Mouse (Mus musculus) ZHBTc4 (cell line): ENCODE results near the gene Pitpnm2.
A peak's percentile ranks its signal among the peaks of the same experiment; 100 is the strongest.

Source experiments
- DNase-seq: peaks from one replicate; pipeline ENCODE4 v3.0.0-alpha.2; 2011; ENCODE audit warnings: low read depth, low spot score

The Pitpnm2 gene

GRCm38 (mm10) chr5:124093852-124094604 lies 155.5 kb downstream of the Pitpnm2 start:
- no peak for DNase-seq

GRCm38 (mm10) chr5:124093120-124093794 lies 156.3 kb downstream of the Pitpnm2 start:
- no peak for DNase-seq

- peak; percentile 71 for DNase-seq
Observed at GRCm38 (mm10) chr5:124091951-124092406, 157.6 kb downstream of the Pitpnm2 start.

- peak; percentile 21 for DNase-seq
Observed at GRCm38 (mm10) chr5:124089868-124090267, 159.7 kb downstream of the Pitpnm2 start.

- no peak for DNase-seq
Observed at GRCm38 (mm10) chr5:124086876-124087275, 162.7 kb downstream of the Pitpnm2 start.

- DNase-seq = no peak
Observed at GRCm38 (mm10) chr5:124085513-124085912, 164.0 kb downstream of the Pitpnm2 start.

GRCm38 (mm10) chr5:124084588-124085173 lies 164.9 kb downstream of the Pitpnm2 start:
- peak; percentile 82 for DNase-seq

GRCm38 (mm10) chr5:124083850-124084587 lies 165.5 kb downstream of the Pitpnm2 start:
- no peak for DNase-seq

GRCm38 (mm10) chr5:124082941-124083688 lies 166.4 kb downstream of the Pitpnm2 start:
- DNase-seq = no peak

GRCm38 (mm10) chr5:124082447-124082846 lies 167.1 kb downstream of the Pitpnm2 start:
- no peak for DNase-seq

GRCm38 (mm10) chr5:124079880-124080279 lies 169.7 kb downstream of the Pitpnm2 start:
- no peak for DNase-seq

- no peak for DNase-seq
Observed at GRCm38 (mm10) chr5:124078794-124079416, 170.7 kb downstream of the Pitpnm2 start.

- no peak for DNase-seq
Observed at GRCm38 (mm10) chr5:124077856-124078460, 171.6 kb downstream of the Pitpnm2 start.

- no peak for DNase-seq
Observed at GRCm38 (mm10) chr5:124077241-124077640, 172.3 kb downstream of the Pitpnm2 start.

- peak; percentile 76 for DNase-seq
Observed at GRCm38 (mm10) chr5:124076559-124076958, 173.0 kb downstream of the Pitpnm2 start.

- DNase-seq = no peak
Observed at GRCm38 (mm10) chr5:124075716-124076115, 173.8 kb downstream of the Pitpnm2 start.

GRCm38 (mm10) chr5:124074845-124075307 lies 174.7 kb downstream of the Pitpnm2 start:
- DNase-seq = no peak

- no peak for DNase-seq
Observed at GRCm38 (mm10) chr5:124073682-124074081, 175.9 kb downstream of the Pitpnm2 start.

- no peak for DNase-seq
Observed at GRCm38 (mm10) chr5:124069657-124070056, 179.9 kb downstream of the Pitpnm2 start.
